Mouse (Mus musculus) intestine, embryonic 16.5 days (tissue): ENCODE data around the gene 1110032F04Rik. TPM values are rescaled to one million over a fixed set of nuclear protein-coding genes. Genes with fewer than 3 reads are reported as not detected.
A peak's percentile ranks its signal among the peaks of the same experiment; 100 is the strongest.

ENCODE experiments used
- ATAC-seq: fragments of 200-750 bp; cut with Nextera tagmentation; 2 replicates; pipeline ENCODE4 v1.8.0; 2017; ENCODE audit warnings: moderate TSS enrichment, moderate library complexity
- H3K27ac ChIP-seq: fragments of 300-500 bp; sonication (generic); 2 replicates; pipeline ENCODE4 v1.5.1; 2014; ENCODE audit warnings: mild to moderate bottlenecking, low read length
- H3K27me3 ChIP-seq: fragments of 300-500 bp; sonication (generic); replicated peaks from 2 replicates; pipeline ENCODE4 v1.6.1; 2014; ENCODE audit warnings: low read length, control low read depth, mixed read lengths; ENCODE audit not compliant: control insufficient read depth, insufficient read depth
- H3K36me3 ChIP-seq: fragments of 300-500 bp; sonication (generic); 2 replicates; pipeline ENCODE4 v1.6.1; 2014; ENCODE audit warnings: low read length, control low read depth; ENCODE audit not compliant: control insufficient read depth, insufficient read depth
- H3K4me1 ChIP-seq: fragments of 300-500 bp; sonication (generic); 2 replicates; pipeline ENCODE4 v1.6.1; 2014; ENCODE audit warnings: low read length, control low read depth, mixed read lengths; ENCODE audit not compliant: control insufficient read depth, insufficient read depth
- H3K4me2 ChIP-seq: fragments of 300-500 bp; sonication (generic); 2 replicates; pipeline ENCODE4 v1.6.1; 2014; ENCODE audit warnings: low read depth, low read length, control low read depth
- H3K4me3 ChIP-seq: fragments of 300-500 bp; sonication (generic); 2 replicates; pipeline ENCODE4 v1.5.1; 2014; ENCODE audit warnings: mild to moderate bottlenecking, low read length
- H3K9ac ChIP-seq: fragments of 300-500 bp; sonication (generic); 2 replicates; pipeline ENCODE4 v1.6.1; 2014; ENCODE audit warnings: low read depth, low read length
- H3K9me3 ChIP-seq: fragments of 300-500 bp; sonication (generic); 2 replicates; pipeline ENCODE4 v1.6.1; 2016; ENCODE audit warnings: low read length, control low read depth; ENCODE audit not compliant: control insufficient read depth
- WGBS: fragments of 180-500 bp; shearing (Covaris S2); extraction: QIAGEN DNeasy Blood & Tissue Kit; methylation state at CpG from one replicate; pipeline ENCODE4 v1.1.7; 2014; 5-methylcytosine and 5-hydroxymethylcytosine counted together
- polyA plus RNA-seq: library from polyadenylated mRNA; unstranded; fragments of >200 nt; fragmentation: Nextera tagmentation; extraction: Ambion mirVana; gene quantifications from 2 replicates; pipeline ENCODE4 v1.2.1, GENCODE M21; 2015

The 1110032F04Rik gene
- polyA plus RNA-seq, 1 experiment from 2014 or later = 0.43 TPM

- Histone ChIP-seq H3K4me3 (no peak overlapping the region), H3K9me3 (no peaks in the 10 kb centered on the region), H3K36me3 (no peaks in the 10 kb centered on the region), H3K27ac (no peak overlapping the region), H3K9ac (no peak overlapping the region), H3K4me2 (no peak overlapping the region), H3K27me3 (no peaks in the 10 kb centered on the region), H3K4me1 (no peaks in the 10 kb centered on the region)
- ATAC-seq = no peak
- WGBS = 51% methylated on average over 4 of the region's 4 CpGs
Measured at GRCm38 (mm10) chr3:68840206-68840605, 29.2 kb upstream of the 1110032F04Rik start.

- Histone ChIP-seq H3K4me2 (no peak overlapping the region), H3K9ac (no peak overlapping the region), H3K27me3 (no peaks in the 10 kb centered on the region), H3K9me3 (no peaks in the 10 kb centered on the region), H3K27ac (no peak overlapping the region), H3K36me3 (no peaks in the 10 kb centered on the region), H3K4me3 (no peak overlapping the region), H3K4me1 (no peaks in the 10 kb centered on the region)
- WGBS = 91% methylated on average over 4 of the region's 4 CpGs
- no peak for ATAC-seq
Measured at GRCm38 (mm10) chr3:68844025-68844424, 25.4 kb upstream of the 1110032F04Rik start.

- Histone ChIP-seq H3K9me3 (no peaks in the 10 kb centered on the region), H3K9ac (no peak overlapping the region), H3K27ac (no peak overlapping the region), H3K27me3 (no peaks in the 10 kb centered on the region), H3K4me2 (no peak overlapping the region), H3K36me3 (no peaks in the 10 kb centered on the region), H3K4me1 (no peaks in the 10 kb centered on the region), H3K4me3 (no peak overlapping the region)
- no peak for ATAC-seq
- WGBS = 59% methylated on average over 3 of the region's 3 CpGs
Measured at GRCm38 (mm10) chr3:68848323-68848722, 21.1 kb upstream of the 1110032F04Rik start.

DNA sequence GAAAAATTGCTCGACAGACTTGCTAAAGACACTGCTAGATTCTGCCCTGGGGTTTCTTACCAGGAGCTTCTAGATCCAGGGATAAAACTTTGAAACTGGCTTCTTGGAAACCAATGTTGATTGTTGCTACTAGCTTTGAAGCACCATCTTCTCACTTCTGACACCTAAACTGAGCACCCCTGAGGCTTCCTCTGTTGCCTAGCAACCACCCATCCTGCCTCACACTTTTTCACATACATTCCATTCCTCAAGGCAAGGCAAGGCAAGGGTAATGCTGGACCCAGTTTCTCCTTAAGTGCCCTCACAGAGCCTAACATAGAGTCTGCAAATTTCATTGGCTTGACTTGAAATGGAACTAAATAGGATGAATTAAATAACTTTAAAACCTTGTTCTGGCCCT, 17.0 kb upstream of the 1110032F04Rik start:
- no peaks in the 10 kb centered on the region for H3K27me3 ChIP-seq
- no peak overlapping the region for H3K9ac ChIP-seq
- no peaks in the 10 kb centered on the region for H3K4me1 ChIP-seq
- 82% methylated on average over 1 of the region's 1 CpGs for WGBS
- H3K27ac ChIP-seq = no peak overlapping the region
- no peak overlapping the region for H3K4me3 ChIP-seq
- ATAC-seq = no peak
- H3K4me2 ChIP-seq = no peak overlapping the region
- no peaks in the 10 kb centered on the region for H3K36me3 ChIP-seq
- no peaks in the 10 kb centered on the region for H3K9me3 ChIP-seq

GRCm38 (mm10) chr3:68869691-68870567, 543 bp downstream of the 1110032F04Rik start:
- H3K4me1 ChIP-seq = peaks cover 8% of the 10 kb centered on the region; the same call in 1 of the 2 replicates
- H3K27me3 ChIP-seq = peaks cover 31% of the 10 kb centered on the region
- peak overlapping the region; percentile 100 for H3K4me2 ChIP-seq
- peak overlapping the region; percentile 63 for H3K9ac ChIP-seq
- no peaks in the 10 kb centered on the region for H3K9me3 ChIP-seq
- ATAC-seq = peak; percentile 81
- H3K27ac ChIP-seq = no peak overlapping the region
- H3K36me3 ChIP-seq = no peaks in the 10 kb centered on the region
- H3K4me3 ChIP-seq = peak overlapping the region; percentile 66
- WGBS = under 1% methylated on average over 81 of the region's 96 CpGs

- Histone ChIP-seq H3K4me3 (peak overlapping the region; percentile 66), H3K4me1 (peaks cover 8% of the 10 kb centered on the region; the same call in 1 of the 2 replicates), H3K9ac (peak overlapping the region; percentile 63; the same call in 1 of the 2 replicates), H3K4me2 (peak overlapping the region; percentile 100), H3K27ac (no peak overlapping the region), H3K36me3 (no peaks in the 10 kb centered on the region), H3K27me3 (peaks cover 31% of the 10 kb centered on the region), H3K9me3 (no peaks in the 10 kb centered on the region)
- no peak; the same call in 1 of the 2 replicates for ATAC-seq
- WGBS = 6% methylated on average over 15 of the region's 15 CpGs
Measured at GRCm38 (mm10) chr3:68870568-68870950, 1.2 kb downstream of the 1110032F04Rik start.

- peaks cover 8% of the 10 kb centered on the region; the same call in 1 of the 2 replicates for H3K4me1 ChIP-seq
- ATAC-seq = no peak
- no peak overlapping the region for H3K27ac ChIP-seq
- H3K9me3 ChIP-seq = no peaks in the 10 kb centered on the region
- no peak overlapping the region for H3K4me2 ChIP-seq
- no peaks in the 10 kb centered on the region for H3K36me3 ChIP-seq
- H3K27me3 ChIP-seq = peaks cover 19% of the 10 kb centered on the region
- no peak overlapping the region for H3K9ac ChIP-seq
- WGBS = 90% methylated on average over 2 of the region's 2 CpGs
- no peak overlapping the region for H3K4me3 ChIP-seq
Measured at GRCm38 (mm10) chr3:68874079-68874478, 4.7 kb downstream of the 1110032F04Rik start.

- 85% methylated on average over 5 of the region's 5 CpGs for WGBS
- Histone ChIP-seq H3K4me3 (no peak overlapping the region), H3K36me3 (no peaks in the 10 kb centered on the region), H3K9me3 (no peaks in the 10 kb centered on the region), H3K9ac (no peak overlapping the region), H3K27ac (no peak overlapping the region), H3K4me2 (no peak overlapping the region), H3K27me3 (no peaks in the 10 kb centered on the region), H3K4me1 (no peaks in the 10 kb centered on the region)
- ATAC-seq = no peak
Measured at GRCm38 (mm10) chr3:68886845-68887244, 17.5 kb downstream of the 1110032F04Rik start.

GRCm38 (mm10) chr3:68895426-68895825, 26.0 kb downstream of the 1110032F04Rik start:
- H3K4me1 ChIP-seq = no peaks in the 10 kb centered on the region
- H3K9ac ChIP-seq = no peak overlapping the region
- no peak overlapping the region for H3K4me3 ChIP-seq
- H3K36me3 ChIP-seq = no peaks in the 10 kb centered on the region
- no peak overlapping the region for H3K4me2 ChIP-seq
- no peak overlapping the region for H3K27ac ChIP-seq
- H3K9me3 ChIP-seq = no peaks in the 10 kb centered on the region
- WGBS = 46% methylated on average over 4 of the region's 4 CpGs
- ATAC-seq = peak; percentile 40; the same call in 1 of the 2 replicates
- no peaks in the 10 kb centered on the region for H3K27me3 ChIP-seq
